Mouse (Mus musculus) gastrocnemius, postnatal 25 days (tissue): ENCODE measurements around the gene Pbx1. TPM values are rescaled to one million over a fixed set of nuclear protein-coding genes. Genes with fewer than 3 reads are reported as not detected.

Experiments used
- DNase-seq: peaks from one replicate; pipeline ENCODE4 v3.0.0; 2022
- total RNA-seq, 2 experiments: library from RNA; stranded (reverse); gene quantifications; 1 replicate in 1 of 2; 2 replicates in 1 of 2; pipeline ENCODE4 v1.2.3; 2021

Gene Pbx1
- total RNA-seq, 2 experiments from 2014 or later = 19.3 to 19.9 TPM

- DNase-seq = no peak
Observed at GRCm38 (mm10) chr1:168071974-168072373, 360.1 kb downstream of the Pbx1 start.

GRCm38 (mm10) chr1:168070273-168070910 is 361.7 kb downstream of the Pbx1 start:
- DNase-seq = no peak

GRCm38 (mm10) chr1:168069740-168070139 is 362.3 kb downstream of the Pbx1 start:
- DNase-seq = no peak
